Mouse (Mus musculus): ENCODE results near the gene Dbp. TPM values are rescaled to one million over a fixed set of nuclear protein-coding genes. Genes with fewer than 3 reads are reported as not detected.

Gene Dbp
- polyA plus RNA-seq, 1 experiment from 2014 or later: 5.3 TPM

- ATAC-seq (ENCODE audit: insufficient number of reproducible peaks, low FRiP score): no peak
- 1% methylated on average over 7 of the region's 7 CpGs for WGBS
- H3K4me1 ChIP-seq (replicated peaks): peaks cover 56% of the 10 kb centered on the region
Measured at GRCm38 (mm10) chr7:45705873-45706281, 989 bp downstream of the Dbp start.

GRCm38 (mm10) chr7:45706721-45707241 lies 1.9 kb downstream of the Dbp start:
- peak; percentile 49 for ATAC-seq (ENCODE audit: insufficient number of reproducible peaks, low FRiP score)
- peaks cover 23% of the 10 kb centered on the region for H3K36me3 ChIP-seq
- no peaks in the 10 kb centered on the region for H3K27me3 ChIP-seq (replicated peaks)
- H3K4me2 ChIP-seq: peak overlapping the region; percentile 95
- 1% methylated on average over 45 of the region's 45 CpGs for WGBS
- H3K27ac ChIP-seq (ENCODE audit: poor library complexity, severe bottlenecking): peak overlapping the region; percentile 87
- H3K4me1 ChIP-seq (replicated peaks): peaks cover 51% of the 10 kb centered on the region
- H3K9me3 ChIP-seq (replicated peaks): no peaks in the 10 kb centered on the region
- H3K9ac ChIP-seq: peak overlapping the region; percentile 91
- H3K4me3 ChIP-seq: peak overlapping the region; percentile 69

More at GRCm38 (mm10) chr7:45705873-45706281, 989 bp downstream of the Dbp start:
- Histone ChIP-seq H3K4me2 (peak overlapping the region; percentile 95), H3K9ac (peak overlapping the region; percentile 91), H3K36me3 (peaks cover 14% of the 10 kb centered on the region), H3K4me3 (peak overlapping the region; percentile 69), H3K27me3 (replicated peaks) (peaks cover 6% of the 10 kb centered on the region; the same call in 1 of the 2 replicates), H3K27ac (ENCODE audit: poor library complexity, severe bottlenecking) (peak overlapping the region; percentile 87), H3K9me3 (replicated peaks) (no peaks in the 10 kb centered on the region)

- Histone ChIP-seq H3K27ac (ENCODE audit: poor library complexity, severe bottlenecking) (peak overlapping the region; percentile 84), H3K9me3 (replicated peaks) (no peaks in the 10 kb centered on the region), H3K9ac (peak overlapping the region; percentile 33), H3K27me3 (replicated peaks) (no peaks in the 10 kb centered on the region), H3K4me1 (replicated peaks) (peaks cover 52% of the 10 kb centered on the region), H3K4me2 (peak overlapping the region; percentile 95), H3K36me3 (peaks cover 30% of the 10 kb centered on the region), H3K4me3 (peak overlapping the region; percentile 69)
- peak; percentile 48 for ATAC-seq (ENCODE audit: insufficient number of reproducible peaks, low FRiP score)
- WGBS: under 1% methylated on average over 27 of the region's 27 CpGs
Measured at GRCm38 (mm10) chr7:45707375-45707967, 2.6 kb downstream of the Dbp start.

GRCm38 (mm10) chr7:45708221-45708761 lies 3.4 kb downstream of the Dbp start:
- Histone ChIP-seq H3K9ac (peak overlapping the region; percentile 33), H3K4me1 (replicated peaks) (peaks cover 52% of the 10 kb centered on the region)
- WGBS: 47% methylated on average over 13 of the region's 13 CpGs

GRCm38 (mm10) chr7:45709036-45709435 lies 4.1 kb downstream of the Dbp start:
- no peak for ATAC-seq (ENCODE audit: insufficient number of reproducible peaks, low FRiP score)
- Histone ChIP-seq H3K4me3 (no peak overlapping the region), H3K27ac (ENCODE audit: poor library complexity, severe bottlenecking) (no peak overlapping the region), H3K9me3 (replicated peaks) (no peaks in the 10 kb centered on the region), H3K4me1 (replicated peaks) (peaks cover 46% of the 10 kb centered on the region), H3K9ac (no peak overlapping the region), H3K27me3 (replicated peaks) (no peaks in the 10 kb centered on the region), H3K4me2 (no peak overlapping the region), H3K36me3 (peaks cover 43% of the 10 kb centered on the region)
- 45% methylated on average over 6 of the region's 6 CpGs for WGBS

More at GRCm38 (mm10) chr7:45708221-45708761, 3.4 kb downstream of the Dbp start:
- no peak overlapping the region for H3K27ac ChIP-seq (ENCODE audit: poor library complexity, severe bottlenecking)
- ATAC-seq (ENCODE audit: insufficient number of reproducible peaks, low FRiP score): no peak
- no peaks in the 10 kb centered on the region for H3K27me3 ChIP-seq (replicated peaks)
- H3K9me3 ChIP-seq (replicated peaks): no peaks in the 10 kb centered on the region
- H3K4me3 ChIP-seq: peak overlapping the region; percentile 69; the same call in 1 of the 2 replicates
- H3K4me2 ChIP-seq: peak overlapping the region; percentile 95
- peaks cover 38% of the 10 kb centered on the region for H3K36me3 ChIP-seq

GRCm38 (mm10) chr7:45709677-45710355 lies 4.9 kb downstream of the Dbp start:
- peaks cover 53% of the 10 kb centered on the region for H3K4me1 ChIP-seq (replicated peaks)
- ATAC-seq (ENCODE audit: insufficient number of reproducible peaks, low FRiP score): no peak
- H3K4me2 ChIP-seq: no peak overlapping the region
- H3K36me3 ChIP-seq: peaks cover 43% of the 10 kb centered on the region
- H3K9ac ChIP-seq: no peak overlapping the region
- H3K4me3 ChIP-seq: no peak overlapping the region
- no peaks in the 10 kb centered on the region for H3K9me3 ChIP-seq (replicated peaks)
- 67% methylated on average over 14 of the region's 14 CpGs for WGBS
- H3K27ac ChIP-seq (ENCODE audit: poor library complexity, severe bottlenecking): no peak overlapping the region
- no peaks in the 10 kb centered on the region for H3K27me3 ChIP-seq (replicated peaks)

- Histone ChIP-seq H3K4me3 (no peak overlapping the region), H3K4me1 (replicated peaks) (peaks cover 52% of the 10 kb centered on the region), H3K9ac (no peak overlapping the region), H3K27ac (ENCODE audit: poor library complexity, severe bottlenecking) (no peak overlapping the region), H3K27me3 (replicated peaks) (no peaks in the 10 kb centered on the region), H3K9me3 (replicated peaks) (no peaks in the 10 kb centered on the region), H3K4me2 (no peak overlapping the region), H3K36me3 (peaks cover 43% of the 10 kb centered on the region)
- ATAC-seq (ENCODE audit: insufficient number of reproducible peaks, low FRiP score): no peak
- WGBS: 92% methylated on average over 20 of the region's 20 CpGs
Measured at GRCm38 (mm10) chr7:45710477-45711191, 5.7 kb downstream of the Dbp start.

- peaks cover 43% of the 10 kb centered on the region for H3K36me3 ChIP-seq
- H3K9ac ChIP-seq: no peak overlapping the region
- H3K27me3 ChIP-seq (replicated peaks): no peaks in the 10 kb centered on the region
- no peaks in the 10 kb centered on the region for H3K9me3 ChIP-seq (replicated peaks)
- no peak overlapping the region for H3K4me3 ChIP-seq
- H3K4me2 ChIP-seq: no peak overlapping the region
- no peak for ATAC-seq (ENCODE audit: insufficient number of reproducible peaks, low FRiP score)
- H3K4me1 ChIP-seq (replicated peaks): peaks cover 52% of the 10 kb centered on the region
- 88% methylated on average over 24 of the region's 24 CpGs for WGBS
- no peak overlapping the region for H3K27ac ChIP-seq (ENCODE audit: poor library complexity, severe bottlenecking)
Measured at GRCm38 (mm10) chr7:45711316-45712021, 6.6 kb downstream of the Dbp start.

- Histone ChIP-seq H3K9ac (no peak overlapping the region), H3K4me2 (no peak overlapping the region), H3K4me3 (no peak overlapping the region), H3K27me3 (replicated peaks) (no peaks in the 10 kb centered on the region), H3K27ac (ENCODE audit: poor library complexity, severe bottlenecking) (no peak overlapping the region), H3K9me3 (replicated peaks) (no peaks in the 10 kb centered on the region), H3K4me1 (replicated peaks) (peaks cover 57% of the 10 kb centered on the region), H3K36me3 (peaks cover 43% of the 10 kb centered on the region)
- ATAC-seq (ENCODE audit: insufficient number of reproducible peaks, low FRiP score): no peak
- WGBS: 88% methylated on average over 21 of the region's 21 CpGs
Measured at GRCm38 (mm10) chr7:45712022-45712757, 7.3 kb downstream of the Dbp start.

GRCm38 (mm10) chr7:45713396-45713795 lies 8.5 kb downstream of the Dbp start:
- Histone ChIP-seq H3K36me3 (peaks cover 43% of the 10 kb centered on the region), H3K9me3 (replicated peaks) (no peaks in the 10 kb centered on the region), H3K9ac (no peak overlapping the region), H3K27ac (ENCODE audit: poor library complexity, severe bottlenecking) (no peak overlapping the region), H3K27me3 (replicated peaks) (no peaks in the 10 kb centered on the region), H3K4me3 (no peak overlapping the region), H3K4me1 (replicated peaks) (peaks cover 45% of the 10 kb centered on the region), H3K4me2 (no peak overlapping the region)
- 96% methylated on average over 16 of the region's 16 CpGs for WGBS
- no peak for ATAC-seq (ENCODE audit: insufficient number of reproducible peaks, low FRiP score)
